Mouse (Mus musculus) C2C12 (cell line): ENCODE data around the gene Mok.

Experiments used
- CEBPB ChIP-seq: IDR thresholded peaks from one replicate; pipeline ENCODE4 v1.6.1; 2011; ENCODE audit warnings: low read depth, mild to moderate bottlenecking, control low read depth, moderate library complexity
- CTCF ChIP-seq: IDR thresholded peaks from one replicate; pipeline ENCODE4 v1.5.1; 2011; ENCODE audit not compliant: control insufficient read depth, insufficient read depth, insufficient read length
- FOSL1 ChIP-seq: IDR thresholded peaks from one replicate; pipeline ENCODE4 v1.8.0; 2011; ENCODE audit warnings: mild to moderate bottlenecking, low read length; ENCODE audit not compliant: poor library complexity, insufficient read depth, severe bottlenecking
- MAX ChIP-seq: IDR thresholded peaks from one replicate; pipeline ENCODE4 v1.6.1; 2011; ENCODE audit warnings: mild to moderate bottlenecking, control low read depth
- MYOG ChIP-seq: IDR thresholded peaks from one replicate; pipeline ENCODE4 v1.6.1; 2011; ENCODE audit not compliant: control insufficient read depth, insufficient read length; ENCODE audit errors: extremely low read depth
- USF1 ChIP-seq: IDR thresholded peaks from one replicate; pipeline ENCODE4 v1.6.1; 2011; ENCODE audit warnings: low read depth, mild to moderate bottlenecking, control low read depth, moderate library complexity

GRCm38 (mm10) chr12:110837192-110837841 lies 3.4 kb downstream of the Mok start:
- TF ChIP-seq CTCF (no peak), MAX (no peak), MYOG (no peak), CEBPB (no peak), USF1 (no peak), FOSL1 (no peak)
